Mouse (Mus musculus) heart, adult 2 months (tissue): ENCODE results near the gene Rxra.

Source experiments
- CTCF ChIP-seq: fragments of 200-600 bp; IDR thresholded peaks from 2 replicates; pipeline ENCODE4 v1.8.1; 2022; ENCODE audit warnings: antibody characterized with exemption, mild to moderate bottlenecking, moderate library complexity
- EP300 ChIP-seq: fragments of 200-500 bp; IDR thresholded peaks from 2 replicates; pipeline ENCODE4 v1.6.1; 2011; ENCODE audit warnings: low read depth, low read length, control low read depth; ENCODE audit not compliant: insufficient read depth
- POLR2A ChIP-seq: fragments of 200-500 bp; IDR thresholded peaks from 2 replicates; pipeline ENCODE4 v1.6.1; 2011; ENCODE audit warnings: mild to moderate bottlenecking, low read depth, low read length, control low read depth; ENCODE audit not compliant: insufficient read depth

DNA sequence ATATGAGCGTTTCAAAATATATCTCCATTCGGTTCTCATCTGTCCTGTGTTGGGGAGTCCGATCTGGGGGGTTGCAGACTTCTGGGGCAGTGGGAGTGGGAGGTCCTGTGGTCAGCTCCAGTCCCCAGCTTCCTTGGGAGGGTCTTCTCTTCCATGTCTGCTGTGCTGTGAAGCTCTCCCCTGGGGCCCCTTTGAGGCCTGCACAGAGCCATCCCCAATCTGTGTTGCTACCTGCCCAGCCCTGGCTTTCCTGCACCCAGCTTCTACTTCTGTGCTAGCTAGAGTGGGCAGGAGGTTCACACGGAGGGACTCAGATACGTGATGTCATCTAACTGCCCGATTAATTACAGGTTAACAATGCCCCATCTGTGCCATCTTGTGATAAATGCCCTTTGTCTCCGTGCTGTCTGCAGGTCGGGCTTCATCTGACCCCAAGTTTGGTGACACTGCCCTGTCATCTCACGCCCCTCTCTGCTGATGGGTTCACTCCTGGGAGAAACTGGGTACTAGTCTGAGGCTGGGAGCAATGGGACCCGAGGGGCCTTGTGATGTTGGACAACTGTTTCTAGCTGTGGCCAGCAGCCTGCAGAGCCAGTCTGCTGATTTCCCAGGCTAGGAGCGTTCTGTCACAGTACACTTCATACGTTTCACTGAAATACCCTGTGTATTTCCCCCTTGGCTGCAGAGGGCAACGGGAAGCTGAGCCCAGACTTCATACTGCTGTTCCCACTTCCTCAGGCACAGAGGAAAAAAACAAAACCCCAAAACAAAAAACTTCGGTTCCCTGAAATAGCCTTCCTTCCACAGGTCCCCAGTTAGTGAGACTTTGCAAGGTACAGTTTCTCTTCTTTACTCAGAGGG is 86.9 kb downstream of the Rxra start:
- TF ChIP-seq POLR2A (no peak), CTCF (no peak), EP300 (no peak)
